Mouse (Mus musculus) T-helper 17 cell (primary cell): Measurements from ENCODE around the gene Gm10720.
"Not testable (repeated sequence)": the region's sequence is repeated elsewhere in the genome, so short reads cannot be mapped to it uniquely, and the experiment has no call there.

Source experiments
- in situ Hi-C, 2 experiments: fragments of 300-600 bp; cut with MboI, MseI; formaldehyde crosslinking; loops; 1 replicate in 1 of 2; 2 replicates in 1 of 2; pipeline ENCODE4 v1.15.1; 2025; ENCODE audit warnings: high pct_unique_total_duplicates in 2 of 2

Gene Gm10720

GRCm38 (mm10) chr9:3025653-3026052, 10.2 kb downstream of the Gm10720 start:
- in situ Hi-C loops: loop anchor here in 1 of 2 experiments (5.0 kb wide), 1 partner anchor 87 kb away; no protein-coding TSS in a partner anchor

GRCm38 (mm10) chr9:3026136-3026535, 10.7 kb downstream of the Gm10720 start:
- in situ Hi-C loops: loop anchor here in 1 of 2 experiments (5.0 kb wide), 1 partner anchor 86 kb away; no protein-coding TSS in a partner anchor

GRCm38 (mm10) chr9:3026741-3027140, 11.3 kb downstream of the Gm10720 start:
- in situ Hi-C loops: loop anchor here in 1 of 2 experiments (5.0 kb wide), 1 partner anchor 86 kb away; no protein-coding TSS in a partner anchor

GRCm38 (mm10) chr9:3027200-3027599, 11.7 kb downstream of the Gm10720 start:
- in situ Hi-C loops: loop anchor here in 1 of 2 experiments (5.0 kb wide), 1 partner anchor 85 kb away; no protein-coding TSS in a partner anchor

GRCm38 (mm10) chr9:3029276-3030000, 14.0 kb downstream of the Gm10720 start:
- in situ Hi-C loops: loop anchor here in 1 of 2 experiments (5.0 kb wide), 1 partner anchor 83 kb away; no protein-coding TSS in a partner anchor

- in situ Hi-C loops: not testable (repeated sequence)
These were observed 15.3 kb downstream of the Gm10720 start for GRCm38 (mm10) chr9:3030677-3031318.

- in situ Hi-C loops: not testable (repeated sequence)
These were observed 18.8 kb downstream of the Gm10720 start, which contains the start of gene Gm17535 for GRCm38 (mm10) chr9:3034299-3034698. Gene Gm17535 (plus strand): TSS chr9:3034599.

- in situ Hi-C loops: not testable (repeated sequence)
These were observed 21.1 kb downstream of the Gm10720 start, which contains the start of gene Gm10715 for GRCm38 (mm10) chr9:3036577-3036976. Gene Gm10715 (plus strand): TSS chr9:3036877.

GRCm38 (mm10) chr9:3038161-3038560, 22.7 kb downstream of the Gm10720 start:
- in situ Hi-C loops: not testable (repeated sequence)
